Mouse (Mus musculus): ENCODE data around the gene Gm45261.
A peak's percentile ranks its signal among the peaks of the same experiment; 100 is the strongest.

The Gm45261 gene

DNA sequence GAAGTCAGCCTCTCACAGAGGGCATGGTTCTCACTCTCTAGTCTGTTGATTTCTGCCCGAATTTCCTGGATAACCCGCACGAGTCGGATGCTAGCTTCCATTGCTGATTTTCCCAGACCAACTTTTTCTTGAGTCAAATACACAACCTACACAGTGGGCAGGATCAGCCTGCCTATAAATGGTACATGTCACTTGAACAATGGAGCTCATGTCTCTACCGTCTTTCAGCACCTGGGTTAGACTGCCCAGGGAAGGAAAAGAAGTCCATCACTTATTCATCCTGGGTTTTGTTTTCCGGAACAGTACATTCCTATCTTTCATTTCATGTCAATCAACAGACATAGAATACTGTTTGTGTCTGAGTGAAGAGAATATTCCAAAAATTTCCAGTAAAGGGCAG lies at the start of gene Gm45261:
Gm45261 (minus strand) TSS at position 101 of the 400 bp plus-strand sequence.
- DNase-seq = no peak

DNA sequence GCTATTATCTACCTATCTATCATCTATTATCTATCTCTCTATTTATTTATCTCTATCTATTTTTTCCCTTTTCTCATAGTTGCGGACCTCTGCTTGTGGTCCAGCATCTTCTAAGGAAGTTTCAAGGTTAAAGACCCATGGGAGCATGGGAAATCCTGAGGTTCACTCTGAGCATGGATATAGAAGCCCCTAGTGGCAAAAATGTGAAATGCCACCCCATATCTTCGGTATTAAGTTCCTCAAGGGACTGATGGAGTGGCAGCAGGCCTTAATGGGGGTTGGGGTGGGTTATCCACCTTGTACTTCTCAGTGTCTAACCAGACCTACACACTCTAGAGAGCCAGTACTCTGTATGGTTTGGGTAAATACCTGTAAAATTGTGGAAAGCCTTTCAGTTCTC lies 43.5 kb upstream of the Gm45261 start:
- DNase-seq = peak; percentile 13

GRCm38 (mm10) chr1:80504081-80504480 lies 42.8 kb upstream of the Gm45261 start:
- no peak for DNase-seq

DNA sequence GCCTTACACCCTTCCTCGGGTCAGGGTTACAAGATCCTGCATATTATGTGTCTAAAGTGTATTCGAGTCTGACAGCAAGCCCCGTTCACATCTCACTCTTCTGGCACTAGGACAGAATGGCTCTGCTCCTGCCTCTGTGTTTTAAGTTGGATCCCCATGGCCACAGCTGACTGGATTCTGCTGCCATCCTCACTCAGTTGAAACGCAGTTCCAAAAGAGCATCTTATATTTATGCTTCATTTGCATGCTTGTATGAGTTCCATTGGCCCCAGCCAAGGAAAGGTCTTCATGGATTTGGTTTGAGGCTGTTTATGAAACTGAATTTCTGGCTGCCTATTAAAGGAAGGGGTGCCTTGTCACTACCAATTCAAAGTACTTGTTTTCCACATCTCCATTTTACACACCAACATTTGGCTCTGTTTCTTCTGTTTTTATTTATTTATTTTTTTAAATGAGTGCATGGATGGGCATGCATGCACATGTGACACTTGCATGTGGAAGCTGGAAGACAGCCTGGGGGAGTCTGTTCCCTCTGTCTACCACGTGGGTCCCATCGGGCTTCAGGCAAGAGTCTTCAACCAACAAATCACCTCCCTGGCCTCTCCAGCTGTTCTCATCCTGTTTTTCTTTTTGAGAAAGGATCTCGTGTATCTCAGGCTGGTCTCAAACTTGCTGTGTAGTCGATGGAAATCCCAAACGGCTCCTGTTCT lies 41.4 kb upstream of the Gm45261 start:
- DNase-seq = no peak

DNA sequence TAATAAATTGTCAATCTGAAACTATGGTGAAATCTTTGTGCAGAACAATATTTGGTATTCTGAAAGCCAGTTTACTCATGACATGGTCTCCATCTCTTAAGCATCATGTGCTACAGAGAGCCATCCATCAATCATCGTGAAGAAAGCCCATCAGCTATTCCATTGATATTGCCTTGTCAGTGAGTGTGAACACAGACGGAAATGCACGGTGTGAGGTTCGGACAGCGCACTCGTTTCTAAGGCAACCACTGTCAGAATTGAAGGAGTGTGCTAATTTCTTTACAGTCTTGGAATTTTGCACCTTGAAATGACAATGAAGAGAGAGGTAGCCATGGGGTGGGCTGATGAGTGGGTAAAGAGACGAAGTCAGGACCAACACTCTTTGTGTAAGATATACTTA lies 38.0 kb upstream of the Gm45261 start:
- no peak for DNase-seq

DNA sequence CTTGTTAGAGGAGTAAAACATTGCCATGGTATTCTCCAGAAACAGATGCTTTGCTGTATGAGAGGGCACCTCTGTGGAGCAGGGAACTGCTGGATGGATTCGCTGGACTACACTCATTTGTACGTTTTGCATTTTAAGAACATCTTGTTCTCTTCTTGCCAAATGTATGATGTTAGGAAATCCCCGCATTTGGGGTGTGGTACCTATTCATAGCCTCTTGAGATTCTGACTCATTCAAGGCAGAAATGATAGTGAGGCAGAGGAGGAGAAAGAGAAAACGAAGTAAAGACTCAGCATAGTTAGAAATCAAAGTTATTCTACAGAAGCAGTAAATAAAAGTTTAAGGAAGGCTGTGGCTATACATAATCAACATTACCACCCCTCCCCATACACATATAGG lies 35.1 kb upstream of the Gm45261 start:
- no peak for DNase-seq

DNA sequence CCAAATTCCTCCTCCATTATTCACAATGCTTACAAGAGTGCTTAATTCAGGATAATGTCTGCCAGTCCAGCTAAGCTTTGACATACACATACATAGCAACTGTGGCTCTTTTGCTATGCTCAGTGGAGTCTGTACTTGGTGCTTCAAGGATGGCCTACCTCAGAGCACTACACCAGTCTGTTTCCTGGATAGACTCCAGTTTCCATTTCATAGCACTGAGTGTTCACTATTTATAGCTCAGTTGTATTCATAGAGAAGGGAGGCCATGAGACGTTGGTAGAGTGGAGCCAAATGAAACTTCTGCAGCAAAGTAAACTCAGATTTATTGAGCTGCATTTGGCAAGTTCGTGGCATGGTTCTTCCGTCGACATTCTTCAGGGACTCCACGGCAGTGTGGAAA lies 22.2 kb upstream of the Gm45261 start:
- no peak for DNase-seq

DNA sequence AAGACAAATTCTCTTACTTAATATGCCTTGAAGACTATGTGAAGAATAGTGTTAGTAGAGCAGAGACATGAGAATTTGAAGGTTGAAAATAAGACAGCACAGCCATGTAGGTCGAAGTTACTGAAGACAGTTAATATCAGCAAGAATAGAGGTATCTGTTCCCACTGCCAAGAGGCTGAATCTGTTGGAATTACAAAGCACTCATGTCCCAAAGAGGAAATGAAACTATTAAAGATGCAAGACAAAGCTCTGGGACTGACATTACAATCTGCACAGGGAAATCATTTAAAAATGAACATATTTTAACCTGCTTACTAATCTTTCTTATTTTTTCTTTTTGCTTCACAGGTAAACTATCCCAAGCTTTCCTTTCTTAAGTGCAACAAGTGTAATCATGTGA lies 13.7 kb upstream of the Gm45261 start:
- DNase-seq = no peak

DNA sequence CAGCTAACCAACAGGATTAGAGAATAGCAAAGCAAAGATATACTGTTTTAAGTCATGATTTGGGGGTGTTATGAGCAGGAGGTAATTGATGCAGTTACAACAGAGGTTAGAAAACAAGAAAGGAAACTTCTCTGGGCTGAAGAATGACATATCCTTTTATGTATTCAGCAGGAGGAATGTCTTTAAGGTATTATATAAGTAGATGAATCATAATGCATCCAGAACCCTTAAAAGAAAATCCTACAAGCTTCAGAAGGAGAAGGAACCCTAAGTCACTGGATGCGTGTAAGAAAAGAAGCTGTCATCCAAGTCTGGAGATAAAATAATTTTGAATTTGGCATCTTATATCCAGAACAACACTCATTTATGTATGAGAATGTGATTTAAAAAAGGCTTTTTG lies 11.1 kb upstream of the Gm45261 start:
- no peak for DNase-seq

GRCm38 (mm10) chr1:80459923-80460322 lies 1.3 kb downstream of the Gm45261 start:
- no peak for DNase-seq

DNA sequence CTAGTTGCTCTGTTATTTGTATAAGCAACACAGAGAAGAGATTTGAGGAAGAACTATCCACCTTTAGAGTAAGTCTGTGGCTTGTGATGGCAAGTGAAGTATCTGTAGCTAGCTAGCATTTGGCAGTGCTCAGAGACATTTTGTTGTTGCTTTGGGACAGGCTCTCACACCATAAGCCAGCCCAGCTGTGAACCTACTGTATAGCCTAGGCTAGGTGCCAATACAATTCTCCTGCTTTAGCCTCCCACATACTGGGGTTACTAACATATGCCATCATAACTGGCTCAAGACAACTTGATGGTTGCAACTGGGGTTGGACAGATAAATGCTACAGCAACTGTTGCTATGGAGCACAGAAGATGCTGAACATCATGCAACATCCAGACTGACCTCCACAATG lies 1.8 kb downstream of the Gm45261 start:
- no peak for DNase-seq

DNA sequence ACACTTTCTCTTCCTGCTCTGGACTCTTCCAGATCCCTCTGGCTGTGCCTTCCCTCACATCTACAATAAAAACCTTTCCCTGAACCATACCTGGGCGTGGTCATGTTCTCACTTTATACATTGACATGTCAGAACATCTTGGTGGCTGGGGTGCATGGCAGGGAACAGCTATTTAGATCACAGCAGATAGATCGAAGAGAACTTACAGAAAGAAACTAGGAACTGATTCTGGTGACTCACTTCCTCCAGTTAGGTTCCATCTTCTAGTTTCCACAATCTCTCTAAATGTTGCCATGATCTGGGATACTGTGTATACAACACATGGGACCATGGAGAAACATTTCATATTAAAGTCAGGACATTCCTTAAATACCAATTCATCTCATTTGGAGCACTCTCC lies 7.3 kb downstream of the Gm45261 start:
- DNase-seq = no peak

DNA sequence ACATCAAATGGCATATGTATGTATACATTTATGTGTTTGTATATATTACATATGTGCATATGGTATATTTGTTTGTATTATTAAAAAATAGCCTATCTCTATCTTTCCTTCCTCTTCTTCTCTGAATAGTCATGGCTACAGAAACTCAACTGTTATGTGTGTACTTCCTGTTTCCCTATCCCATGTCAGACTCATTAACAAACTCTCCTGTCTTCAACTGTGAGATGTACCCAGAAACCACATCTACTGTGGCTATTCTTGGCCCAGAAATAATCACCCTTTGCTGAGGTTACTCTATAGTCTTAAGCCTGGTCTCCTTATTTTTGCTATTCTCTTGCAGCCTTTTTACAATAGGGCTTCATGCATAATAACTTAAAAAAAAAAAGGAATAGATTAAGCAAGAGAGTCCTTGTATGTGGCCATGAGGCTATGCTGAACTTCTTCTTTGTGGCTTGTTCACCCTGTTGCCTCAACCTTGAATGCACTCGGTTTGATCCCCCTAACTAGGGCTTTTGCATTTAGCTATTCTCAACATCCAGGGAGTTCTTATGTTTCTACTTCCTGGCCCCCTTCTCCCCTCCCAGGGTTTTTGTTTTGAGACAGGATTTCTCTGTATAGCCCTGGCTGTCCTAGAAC lies 9.2 kb downstream of the Gm45261 start:
- DNase-seq = no peak

DNA sequence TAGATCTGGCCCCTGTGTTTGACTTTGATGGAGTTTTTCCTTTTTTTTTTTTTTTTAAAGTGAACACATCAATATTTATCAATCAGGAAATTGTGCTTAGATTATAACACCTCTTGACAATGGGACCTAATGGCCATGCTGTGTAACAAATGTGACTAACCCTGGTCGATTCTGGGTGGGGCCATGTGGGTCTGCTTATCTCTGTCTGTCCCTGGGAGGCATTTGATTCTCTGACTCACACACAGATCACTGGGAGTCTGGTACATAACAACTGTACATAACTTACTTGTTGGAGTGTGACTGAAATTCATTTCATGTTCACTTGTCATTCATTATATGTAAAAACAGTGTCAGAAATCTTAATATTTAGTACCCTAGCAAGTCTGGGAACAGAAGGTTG lies 13.7 kb downstream of the Gm45261 start:
- no peak for DNase-seq

DNA sequence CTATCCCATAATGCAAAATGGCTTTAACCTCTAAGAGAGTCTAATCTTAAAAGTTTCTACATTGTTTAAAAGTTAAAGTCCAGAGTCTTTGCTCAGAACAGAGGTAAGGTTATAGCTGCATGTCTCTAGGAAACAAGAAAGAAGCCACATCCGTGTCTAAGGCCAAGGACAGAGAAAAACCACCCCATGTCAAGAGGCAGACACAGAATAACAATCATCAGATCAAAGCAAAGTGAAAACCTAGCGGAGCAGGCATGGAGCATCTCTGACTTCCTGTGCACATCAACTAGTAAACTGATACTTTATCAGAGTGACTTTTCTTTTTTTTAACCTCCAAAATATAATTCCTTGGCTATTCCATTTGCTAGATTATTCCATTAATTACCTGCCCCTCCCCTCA lies 20.3 kb downstream of the Gm45261 start:
- DNase-seq = peak; percentile 26

DNA sequence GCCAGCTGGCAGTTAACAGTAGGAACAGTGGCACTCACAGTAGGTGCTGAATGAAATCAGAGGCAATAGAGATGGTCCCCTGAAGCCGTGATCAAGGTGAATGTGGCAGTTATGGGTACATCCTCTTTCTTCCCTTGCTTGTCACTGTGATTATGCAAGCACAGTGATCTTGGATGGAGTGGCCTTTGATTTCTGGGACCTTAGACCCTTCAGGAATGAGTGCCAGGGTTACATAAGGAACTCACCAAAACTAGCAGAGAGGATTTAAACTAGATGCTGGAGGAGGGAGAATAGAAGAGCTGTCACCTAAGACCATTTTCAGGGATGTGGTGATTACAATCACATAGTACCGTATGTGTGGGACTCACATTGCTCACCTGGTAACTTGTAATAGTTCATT lies 22.7 kb downstream of the Gm45261 start:
- DNase-seq = no peak

DNA sequence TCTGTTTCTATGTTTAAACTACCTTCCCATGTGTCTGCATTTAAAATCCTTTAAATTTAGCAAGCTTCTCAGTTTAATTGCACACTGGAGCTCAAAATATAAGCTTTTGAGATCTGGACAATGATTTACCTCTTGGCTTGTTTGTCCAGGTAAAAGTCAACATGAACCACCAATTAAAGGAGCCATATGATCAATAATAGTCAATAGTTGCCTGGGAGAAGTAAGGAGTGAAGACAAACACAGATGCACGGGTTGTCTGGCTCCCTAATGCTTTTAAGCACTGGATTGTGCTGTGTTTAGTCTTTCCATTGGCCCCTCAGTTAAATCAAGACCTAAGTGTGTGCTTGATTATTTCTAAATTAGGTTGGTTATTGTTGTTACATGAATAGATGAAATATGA lies 33.3 kb downstream of the Gm45261 start:
- DNase-seq = no peak

GRCm38 (mm10) chr1:80427425-80427824 lies 33.8 kb downstream of the Gm45261 start:
- DNase-seq = no peak

- no peak for DNase-seq
These were observed 36.6 kb downstream of the Gm45261 start for GRCm38 (mm10) chr1:80424666-80425065.

DNA sequence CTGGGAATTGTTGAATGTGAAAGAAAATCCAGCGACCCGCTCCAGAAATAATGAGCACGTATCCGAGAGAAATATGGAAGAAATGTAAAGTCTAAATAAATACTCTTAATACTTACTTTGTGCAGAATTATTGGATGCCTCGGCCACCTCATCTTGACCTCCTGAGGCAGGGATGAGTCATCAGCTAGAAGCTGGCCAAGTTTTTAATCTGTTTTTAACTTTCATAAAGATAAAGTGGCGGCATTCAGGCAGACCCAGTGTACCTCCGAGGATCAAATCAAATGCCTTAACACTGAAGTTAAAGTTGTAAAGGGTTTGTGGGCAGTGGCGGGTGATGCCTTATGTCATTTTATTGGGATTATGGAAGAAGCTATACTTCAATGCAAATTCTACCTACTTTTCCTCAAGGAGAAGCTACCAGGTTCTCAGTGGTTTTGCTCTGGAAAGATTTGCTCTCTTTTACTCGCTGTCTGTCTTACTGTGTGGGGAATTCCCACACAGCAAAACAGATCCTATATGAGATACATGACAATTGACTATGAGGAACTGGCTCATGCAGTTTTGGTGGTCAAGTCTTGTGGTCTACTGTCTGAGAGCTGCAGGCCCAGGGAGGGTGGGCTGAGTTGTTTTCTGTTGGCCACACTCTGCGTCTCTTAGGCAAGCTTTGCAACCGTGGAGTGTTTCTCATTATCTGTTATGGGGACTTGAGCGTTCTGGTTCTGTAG lies 42.8 kb downstream of the Gm45261 start:
- no peak for DNase-seq

- DNase-seq = no peak
These were observed 44.9 kb downstream of the Gm45261 start for GRCm38 (mm10) chr1:80416329-80416728.

GRCm38 (mm10) chr1:80412521-80412920 lies 48.7 kb downstream of the Gm45261 start:
- DNase-seq = peak; percentile 50

- DNase-seq = peak; percentile 44
These were observed 50.8 kb downstream of the Gm45261 start for GRCm38 (mm10) chr1:80410229-80410973.

Data from thymus, postnatal 14 days (tissue).